Mouse (Mus musculus) c-Kit-negative CD71-positive TER-119-positive erythroid progenitor cells, embryonic 14.5 days (primary cell): ENCODE data around the gene Olfr527.

Source experiments
- DNase-seq: peaks from one replicate; pipeline ENCODE4 v3.0.0-alpha.2; 2013; ENCODE audit warnings: low read depth, low spot score

Gene Olfr527

GRCm38 (mm10) chr7:140333717-140334116 lies at the start of gene Olfr527:
Gene Olfr527, plus strand, starts transcription at chr7:140334017.
- no peak for DNase-seq

- DNase-seq: no peak
These were observed 38.1 kb upstream of the Olfr527 start for GRCm38 (mm10) chr7:140295746-140296145.

GRCm38 (mm10) chr7:140296876-140297275 lies 36.9 kb upstream of the Olfr527 start:
- no peak for DNase-seq

GRCm38 (mm10) chr7:140299416-140299815 lies 34.4 kb upstream of the Olfr527 start:
- DNase-seq: no peak

- no peak for DNase-seq
These were observed 13.9 kb upstream of the Olfr527 start for GRCm38 (mm10) chr7:140319861-140320385.

GRCm38 (mm10) chr7:140320558-140320957 lies 13.3 kb upstream of the Olfr527 start, which contains the start of gene Olfr525:
Gene Olfr525, plus strand, starts transcription at chr7:140320858.
- no peak for DNase-seq

- DNase-seq: no peak
These were observed 12.7 kb upstream of the Olfr527 start for GRCm38 (mm10) chr7:140321135-140321534.

GRCm38 (mm10) chr7:140329766-140330304 lies 4.0 kb upstream of the Olfr527 start:
- no peak for DNase-seq

- no peak for DNase-seq
These were observed 27.8 kb downstream of the Olfr527 start, which contains the start of gene Olfr60 for GRCm38 (mm10) chr7:140361571-140361970. Gene Olfr60, minus strand, starts transcription at chr7:140361671.

- DNase-seq: no peak
These were observed 40.5 kb downstream of the Olfr527 start for GRCm38 (mm10) chr7:140374300-140374699.

GRCm38 (mm10) chr7:140376231-140376630 lies 42.4 kb downstream of the Olfr527 start, which contains the start of gene Olfr530:
Gene Olfr530, minus strand, starts transcription at chr7:140376331.
- no peak for DNase-seq

GRCm38 (mm10) chr7:140376911-140377310 lies 43.1 kb downstream of the Olfr527 start:
- no peak for DNase-seq
